Mouse (Mus musculus): ENCODE results near the gene Cd276.

Cd276 gene

DNA sequence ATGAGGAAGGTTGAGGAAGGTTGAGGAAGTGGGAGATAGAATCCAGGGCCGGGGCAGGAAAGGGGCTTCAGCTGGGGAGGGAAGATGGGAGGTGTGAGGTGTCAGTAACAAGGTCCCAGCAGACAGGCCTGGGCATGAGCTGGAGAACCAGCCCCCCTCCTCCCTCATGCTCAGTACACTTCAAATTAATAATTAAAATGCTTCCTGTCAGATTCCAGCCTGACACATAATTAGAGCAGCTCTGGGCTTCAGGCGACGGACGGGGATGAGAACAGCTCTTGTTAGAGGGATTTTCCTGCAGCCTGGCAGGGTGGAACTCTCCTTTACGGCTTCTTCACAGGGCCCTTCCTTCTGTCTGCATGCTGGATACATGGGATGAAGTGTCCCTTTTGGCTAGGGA is 41.5 kb downstream of the Cd276 start:
- no peak for DNase-seq (ENCODE audit: low spot score)

DNA sequence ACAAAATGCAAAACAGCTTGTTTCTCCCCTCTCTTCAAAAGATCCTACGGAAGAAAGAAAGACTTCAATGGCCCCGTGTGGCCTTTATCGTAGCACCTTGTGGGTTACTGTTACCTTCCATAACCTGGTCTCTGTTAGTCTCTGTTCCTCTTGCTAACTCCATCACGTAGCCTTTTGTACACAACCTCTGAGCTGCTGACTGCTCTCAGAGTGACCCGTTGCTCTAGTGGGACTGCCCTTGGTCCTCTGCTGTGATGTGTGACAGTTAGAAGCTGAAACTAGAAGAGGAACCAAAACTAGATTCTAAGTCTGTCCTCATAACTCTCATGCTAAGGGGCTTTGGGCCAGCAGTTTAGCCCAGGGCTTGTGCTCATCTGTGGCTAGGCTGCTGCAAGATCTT is 44.8 kb downstream of the Cd276 start:
- DNase-seq (ENCODE audit: low spot score) = no peak

- no peak for DNase-seq (ENCODE audit: low spot score)
Measured at GRCm38 (mm10) chr9:58507216-58508005, 47.8 kb downstream of the Cd276 start.

GRCm38 (mm10) chr9:58500946-58501345 is 54.3 kb downstream of the Cd276 start:
- no peak for DNase-seq (ENCODE audit: low spot score)

GRCm38 (mm10) chr9:58497942-58498341 is 57.3 kb downstream of the Cd276 start:
- no peak for DNase-seq (ENCODE audit: low spot score)

DNA sequence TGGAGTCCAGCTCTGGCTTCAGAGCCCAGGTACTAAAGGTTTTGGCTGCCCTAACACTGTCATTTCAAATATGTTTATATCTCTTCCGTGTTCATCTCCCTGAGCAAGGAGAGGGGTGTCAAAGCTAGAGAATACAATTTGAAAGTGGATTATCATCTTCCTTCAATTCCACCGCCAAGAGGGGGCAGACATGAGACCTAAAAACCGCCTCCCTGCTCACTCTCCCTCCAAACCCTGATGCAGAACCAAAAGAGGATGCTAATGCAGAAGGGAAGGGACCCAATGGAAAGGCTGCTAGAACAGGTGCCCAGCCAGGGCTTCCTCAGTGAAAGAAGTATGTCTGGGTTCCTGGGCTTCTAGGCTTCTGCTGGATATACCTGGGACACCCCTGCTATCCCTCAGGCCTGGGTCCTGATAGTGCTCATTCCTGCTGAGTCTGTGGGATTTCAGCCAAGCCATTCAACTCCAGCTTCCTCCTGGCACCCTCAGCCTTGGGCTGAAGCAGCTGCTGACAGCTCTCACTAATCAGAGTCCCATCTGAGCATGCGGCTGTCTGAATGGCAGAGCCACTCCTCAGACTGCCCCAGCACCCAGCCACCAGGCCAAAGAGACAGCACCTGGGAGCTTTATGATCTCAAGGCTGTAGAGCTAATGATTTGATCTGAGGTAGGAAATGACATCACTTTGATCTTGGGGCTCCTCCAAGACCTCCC is 58.6 kb downstream of the Cd276 start:
- DNase-seq (ENCODE audit: low spot score) = no peak

GRCm38 (mm10) chr9:58495035-58495434 is 60.2 kb downstream of the Cd276 start:
- DNase-seq (ENCODE audit: low spot score) = no peak

DNA sequence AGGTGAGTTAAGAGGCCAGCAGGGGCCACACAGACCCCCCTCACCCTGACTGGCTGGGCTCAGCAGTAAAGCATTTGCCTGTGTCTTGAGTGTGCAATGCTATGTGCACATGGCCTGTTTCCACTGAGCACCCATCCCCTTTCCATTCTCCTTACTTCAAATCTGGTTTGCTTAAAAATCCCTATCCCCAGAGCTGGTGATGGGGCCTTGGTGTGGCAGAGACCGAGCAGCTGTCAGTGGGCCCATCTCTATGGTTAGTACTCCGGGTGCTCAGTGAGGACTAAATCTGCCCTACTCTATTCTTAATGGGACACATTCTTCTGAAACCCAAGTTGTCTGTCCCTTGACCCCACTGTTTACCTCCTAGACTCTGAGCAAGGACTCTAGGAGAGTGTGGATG is 64.8 kb downstream of the Cd276 start:
- DNase-seq (ENCODE audit: low spot score) = no peak

- DNase-seq (ENCODE audit: low spot score) = no peak
Measured at GRCm38 (mm10) chr9:58489865-58490165, 65.4 kb downstream of the Cd276 start.

DNA sequence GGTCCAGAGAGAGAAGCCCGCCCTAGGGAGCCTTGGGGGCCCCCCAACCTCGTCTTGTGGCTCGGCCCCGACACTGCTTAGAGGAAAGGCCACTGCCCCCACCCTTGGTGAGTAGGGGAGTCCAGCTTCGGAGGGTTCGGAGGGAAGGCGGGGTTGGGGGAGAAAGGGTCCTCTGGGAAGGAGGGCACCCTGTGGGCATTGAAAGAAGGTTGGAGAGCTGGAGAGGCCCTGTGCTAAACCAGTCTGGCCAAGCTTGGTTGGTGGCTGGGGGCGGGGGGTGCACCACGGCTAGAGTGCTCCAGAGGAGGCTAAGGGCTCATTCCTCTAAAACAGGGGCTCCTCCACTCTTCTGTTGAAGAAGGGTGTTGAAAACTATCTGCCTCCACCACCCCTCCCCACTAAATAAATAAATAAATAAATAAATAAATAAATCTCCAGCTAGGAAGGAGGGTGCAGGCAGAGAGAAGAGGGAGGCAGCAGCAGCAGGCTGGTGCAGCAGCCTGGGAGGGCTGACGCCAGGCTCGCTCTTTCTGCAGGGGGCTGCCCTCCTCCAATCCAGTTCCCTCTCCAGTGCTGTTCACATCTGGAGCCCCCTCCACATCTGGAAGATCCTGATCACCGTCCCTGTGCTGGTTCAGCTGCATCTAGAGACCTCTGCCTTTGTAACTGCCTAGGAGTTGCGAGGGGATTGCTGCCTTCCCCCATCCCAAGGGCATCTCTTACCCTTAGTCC is 65.9 kb downstream of the Cd276 start:
- DNase-seq (ENCODE audit: low spot score) = no peak

DNA sequence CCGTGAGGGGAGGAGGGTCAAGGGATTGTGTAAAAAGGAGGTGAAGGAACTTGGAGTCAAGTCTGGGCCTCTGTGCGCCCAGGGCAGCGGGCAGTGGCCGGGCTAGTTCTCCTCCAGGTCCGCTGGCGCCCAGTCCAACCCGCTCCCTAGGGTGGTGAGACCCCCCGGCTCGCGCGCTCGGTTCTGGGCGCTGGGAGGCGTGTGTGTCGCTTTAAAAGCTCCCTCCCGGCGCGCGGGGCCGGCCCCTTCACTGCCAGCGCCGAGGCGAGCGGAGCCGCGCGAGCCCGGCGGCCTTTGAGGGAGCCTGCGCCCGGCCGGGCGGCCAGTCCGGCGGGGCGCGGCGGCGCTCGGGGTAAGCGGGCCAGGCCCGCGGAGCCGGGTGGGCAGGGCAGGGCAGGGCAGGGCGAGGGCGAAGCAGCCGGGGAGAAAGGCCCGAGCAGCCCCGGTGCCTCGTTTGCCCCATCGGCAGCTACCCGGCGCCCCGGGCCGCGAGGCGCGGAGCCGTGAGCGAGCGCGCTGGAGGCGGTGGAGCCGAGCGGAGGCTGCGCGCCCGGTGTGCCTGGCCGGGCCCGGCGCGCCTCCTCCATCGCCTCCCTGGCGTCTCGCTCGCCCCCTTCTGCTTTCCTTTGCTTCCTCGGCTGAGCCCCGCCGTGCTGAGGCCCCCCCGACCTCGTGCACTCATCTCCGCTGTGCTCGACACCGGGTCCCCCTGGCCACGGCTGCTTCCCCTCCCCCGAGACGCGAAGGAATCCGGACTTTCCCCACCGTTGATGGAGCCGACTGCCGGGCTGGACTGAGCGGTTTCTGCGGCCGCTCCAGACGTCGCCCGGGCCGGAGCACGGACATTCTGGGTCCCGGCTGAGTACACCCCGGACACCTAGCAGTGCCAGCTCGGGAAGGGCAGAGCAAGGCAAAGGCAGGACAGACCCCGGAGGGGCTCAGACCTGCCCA is 67.1 kb downstream of the Cd276 start, which contains the start of gene Insyn1:
Insyn1 (plus strand) TSS at position 753 of the 951 bp plus-strand sequence.
- no peak for DNase-seq (ENCODE audit: low spot score)

DNA sequence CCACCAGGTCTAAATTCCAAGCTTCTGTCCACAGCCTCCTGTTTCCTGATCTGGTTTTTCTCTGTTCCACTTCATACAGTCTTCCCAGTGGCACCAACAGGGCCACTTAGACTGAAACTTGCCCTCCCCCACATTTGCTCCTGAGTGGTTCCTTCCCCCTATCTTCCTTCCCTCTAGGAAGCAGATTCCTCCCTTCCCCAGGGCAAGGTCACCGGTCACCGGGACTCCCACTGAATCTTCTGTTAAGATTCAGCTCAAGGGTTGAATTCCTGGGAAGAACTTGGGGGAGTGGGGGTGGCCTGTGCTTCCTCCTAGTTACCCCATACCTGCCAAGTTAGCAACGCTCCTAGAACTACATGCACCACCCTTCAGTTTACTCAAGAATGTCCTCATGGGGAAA is 68.2 kb downstream of the Cd276 start:
- DNase-seq (ENCODE audit: low spot score) = no peak

Measured in layer of hippocampus, adult 9-10 months (tissue).